Mouse (Mus musculus) heart, postnatal 0 days (tissue): Measurements from ENCODE around the gene Hoxc6.

Experiments used
- CTCF ChIP-seq: IDR thresholded peaks from 2 replicates; pipeline ENCODE4 v1.5.1; 2016; ENCODE audit warnings: antibody characterized with exemption, control low read depth, low read depth
- EP300 ChIP-seq: IDR thresholded peaks from 2 replicates; pipeline ENCODE4 v1.6.1; 2016; ENCODE audit warnings: antibody characterized with exemption, low read depth

- TF ChIP-seq CTCF (no peak), EP300 (no peak)
Observed at GRCm38 (mm10) chr15:102961728-102962127, 36.3 kb upstream of the Hoxc6 start.
